Mouse (Mus musculus) ES-E14 (cell line): ENCODE measurements around the gene Gm4969. TPM values are rescaled to one million over a fixed set of nuclear protein-coding genes. Genes with fewer than 3 reads are reported as not detected.

Experiments
- DNase-seq: peaks from one replicate; pipeline ENCODE4 v3.0.0-alpha.2; 2013; ENCODE audit warnings: low read depth, low spot score
- H3K27ac ChIP-seq: 2 replicates; pipeline ENCODE4 v1.5.1; 2012; ENCODE audit warnings: low read depth, mild to moderate bottlenecking, low read length, moderate library complexity, mixed read lengths; ENCODE audit not compliant: poor library complexity, insufficient read depth, severe bottlenecking
- H3K36me3 ChIP-seq: 2 replicates; pipeline ENCODE4 v1.6.1; 2012; ENCODE audit warnings: mild to moderate bottlenecking, low read length, moderate library complexity, mixed read lengths; ENCODE audit not compliant: control insufficient read depth, poor library complexity, insufficient read depth, severe bottlenecking
- H3K4me1 ChIP-seq, 2 experiments: fragments of 150-350 bp in 1 of 2; sonication (generic) in 1 of 2; 2 replicates each; pipeline ENCODE4 v1.6.1; 2012; ENCODE audit warnings: low read length in 2 of 2, mild to moderate bottlenecking in 1 of 2, mixed read lengths in 1 of 2; ENCODE audit not compliant: control insufficient read depth in 2 of 2, insufficient read depth in 2 of 2, poor library complexity in 1 of 2
- H3K4me3 ChIP-seq, 2 experiments: fragments of 150-350 bp in 1 of 2; sonication (generic) in 1 of 2; 2 replicates each; pipeline ENCODE4 v1.5.1; 2012; ENCODE audit warnings: low read length in 2 of 2, low read depth in 1 of 2, mild to moderate bottlenecking in 1 of 2, mixed read lengths in 1 of 2; ENCODE audit not compliant: insufficient read depth in 1 of 2, poor library complexity in 1 of 2, severe bottlenecking in 1 of 2
- H3K9ac ChIP-seq: 2 replicates; pipeline ENCODE4 v1.6.1; 2012; ENCODE audit warnings: low read depth, mild to moderate bottlenecking, low read length, mixed read lengths; ENCODE audit not compliant: poor library complexity, insufficient read depth, severe bottlenecking
- H3K9me3 ChIP-seq: fragments of 150-350 bp; sonication (generic); 2 replicates; pipeline ENCODE4 v1.6.1; 2012; ENCODE audit warnings: low read depth, mild to moderate bottlenecking, low read length; ENCODE audit not compliant: control insufficient read depth, insufficient read depth
- CHD2 ChIP-seq: IDR thresholded peaks from 2 replicates; pipeline ENCODE4 v1.6.1; 2014; ENCODE audit warnings: mild to moderate bottlenecking, low read depth, low read length, inconsistent platforms
- HCFC1 ChIP-seq: IDR thresholded peaks from 2 replicates; pipeline ENCODE4 v1.6.1; 2012; ENCODE audit warnings: low read length, inconsistent platforms, borderline replicate concordance; ENCODE audit not compliant: insufficient read depth
- MAFK ChIP-seq: IDR thresholded peaks from 2 replicates; pipeline ENCODE4 v1.6.1; 2014; ENCODE audit warnings: mild to moderate bottlenecking, low read depth, low read length, inconsistent platforms; ENCODE audit not compliant: insufficient read depth
- ZC3H11A ChIP-seq: IDR thresholded peaks from 2 replicates; pipeline ENCODE4 v1.6.1; 2012; ENCODE audit warnings: low read depth, mild to moderate bottlenecking, inconsistent platforms, low read length, borderline replicate concordance
- ZNF384 ChIP-seq: IDR thresholded peaks from 2 replicates; pipeline ENCODE4 v1.6.1; 2012; ENCODE audit warnings: low read depth, low read length, inconsistent platforms
- in situ Hi-C, 2 experiments: fragments of 600-800 bp; cut with MboI; formaldehyde crosslinking; loops; one replicate each; pipeline ENCODE4 v1.15.1; 2025; ENCODE audit warnings: low sequenced_read_pairs in 2 of 2, inconsistent platforms in 1 of 2; ENCODE audit not compliant: unreplicated experiment in 2 of 2
- total RNA-seq: library from RNA; depleted of rRNA; stranded (reverse); fragments of 300-350 nt; gene quantifications from 2 replicates; pipeline ENCODE4 v1.2.3, GENCODE M21; 2012

Gm4969 gene
- total RNA-seq, 1 experiment: 1.9 TPM

GRCm38 (mm10) chr7:19124713-19125112, 6.5 kb upstream of the Gm4969 start:
- Histone ChIP-seq H3K9me3 (no peaks in the 10 kb centered on the region), H3K9ac (no peak overlapping the region), H3K27ac (no peak overlapping the region), H3K4me3 (no peak overlapping the region), H3K36me3 (peaks cover 2% of the 10 kb centered on the region; the same call in 1 of the 2 replicates), H3K4me1 (peaks cover 0 to 2% of the 10 kb centered on the region in 2 experiments; a peak in 1 of 4 replicates)
- in situ Hi-C loops: no loop called here
- TF ChIP-seq CHD2 (no peak), ZC3H11A (no peak), ZNF384 (no peak), HCFC1 (no peak), MAFK (no peak)
- no peak for DNase-seq

GRCm38 (mm10) chr7:19121686-19122085, 3.5 kb upstream of the Gm4969 start:
- Histone ChIP-seq H3K4me1 (peaks cover 0 to 4% of the 10 kb centered on the region in 2 experiments; a peak in 2 of 4 replicates), H3K27ac (no peak overlapping the region), H3K4me3 (no peak overlapping the region), H3K9ac (no peak overlapping the region), H3K36me3 (no peaks in the 10 kb centered on the region), H3K9me3 (no peaks in the 10 kb centered on the region)
- in situ Hi-C loops: no loop called here
- TF ChIP-seq MAFK (no peak), ZC3H11A (no peak), HCFC1 (no peak), ZNF384 (no peak), CHD2 (no peak)
- no peak for DNase-seq

GRCm38 (mm10) chr7:19119631-19120429, 1.7 kb upstream of the Gm4969 start, which contains the start of gene Fbxo46:
Gene Fbxo46 (plus strand): TSS chr7:19119859.
- Histone ChIP-seq H3K9ac (peak within 1 kb of the TSS; percentile 91), H3K4me3 (peak within 1 kb of the TSS; percentile 94 to 97), H3K4me1 (peaks cover 0 to 4% of the 10 kb centered on the region in 2 experiments; a peak in 2 of 4 replicates), H3K27ac (no peak within 1 kb of the TSS), H3K36me3 (no peaks in the 10 kb centered on the region), H3K9me3 (no peaks in the 10 kb centered on the region)
- TF ChIP-seq HCFC1 (peak; percentile 96), ZC3H11A (no peak), ZNF384 (no peak), MAFK (no peak), CHD2 (0 out of 2 replicates have a peak, but pooled peaks have one; percentile 20)
- DNase-seq: peak; percentile 96
- in situ Hi-C loops: no loop called here

GRCm38 (mm10) chr7:19119083-19119482, 915 bp upstream of the Gm4969 start:
- H3K36me3 ChIP-seq: no peaks in the 10 kb centered on the region
- no peak overlapping the region for H3K27ac ChIP-seq
- no peak overlapping the region for H3K4me3 ChIP-seq
- TF ChIP-seq ZC3H11A (no peak), ZNF384 (no peak), HCFC1 (no peak), CHD2 (no peak), MAFK (no peak)
- no peak overlapping the region for H3K9ac ChIP-seq
- no peaks in the 10 kb centered on the region for H3K9me3 ChIP-seq
- in situ Hi-C loops: no loop called here
- H3K4me1 ChIP-seq: peaks cover 0 to 4% of the 10 kb centered on the region in 2 experiments; a peak in 2 of 4 replicates
- no peak for DNase-seq
